Mouse (Mus musculus) cerebellum, adult 2 months (tissue): ENCODE results near the gene Rpl32.

Source experiments
- CTCF ChIP-seq: fragments of 200-500 bp; IDR thresholded peaks from 2 replicates; pipeline ENCODE4 v1.5.1; 2011; ENCODE audit warnings: low read depth, mild to moderate bottlenecking, control low read depth, low read length, moderate library complexity, borderline replicate concordance; ENCODE audit not compliant: insufficient read depth
- POLR2A ChIP-seq: fragments of 200-500 bp; IDR thresholded peaks from 2 replicates; pipeline ENCODE4 v1.6.1; 2011; ENCODE audit warnings: low read length, control low read depth, borderline replicate concordance; ENCODE audit not compliant: insufficient read depth

GRCm38 (mm10) chr6:115770059-115770670, 38.4 kb downstream of the Rpl32 start:
- TF ChIP-seq CTCF, result no peak
- no peak for TF ChIP-seq POLR2A
